Comparison of ENCODE assay signal across 17 mouse cellular contexts in genomic region chr5:53663665-53664064, GRCm38 (mm10). TPM values are rescaled to one million over a fixed set of nuclear protein-coding genes. Genes with fewer than 3 reads are reported as not detected.
"Had no signal": no experiment of that assay in that cellular context is flagged by ENCODE, and none has a peak within 500 bp of the region (broad histone marks: within the 10 kb centered on the region; RNA-seq: fewer than 3 reads in every experiment).

No protein-coding gene starts in this region.

- DNase-seq: retina, postnatal 1 day; right cerebral cortex, adult 18-20 months; right cerebral cortex, postnatal 14 days; right cerebral cortex, postnatal 25 days; right cerebral cortex, postnatal 4 days; spleen, adult 18-20 months; thymus, adult 18-20 months; thymus, adult 2 months; thymus, postnatal 14 days; thymus, postnatal 25 days; thymus, postnatal 36 days; thymus, postnatal 4 days had no signal

- H3K9me3 ChIP-seq: neural tube, embryonic 13.5 days; neural tube, embryonic 15.5 days; stomach, embryonic 15.5 days had no signal

- H3K9ac ChIP-seq: neural tube, embryonic 13.5 days; neural tube, embryonic 15.5 days; stomach, embryonic 15.5 days had no signal

- H3K4me1 ChIP-seq: neural tube, embryonic 13.5 days; neural tube, embryonic 15.5 days; stomach, embryonic 15.5 days had no signal

- H3K36me3 ChIP-seq: neural tube, embryonic 13.5 days; neural tube, embryonic 15.5 days; stomach, embryonic 15.5 days had no signal

- H3K27ac ChIP-seq: neural tube, embryonic 13.5 days; neural tube, embryonic 15.5 days; stomach, embryonic 15.5 days; stomach, postnatal 0 days had no signal

- H3K4me2 ChIP-seq: neural tube, embryonic 13.5 days; neural tube, embryonic 15.5 days; stomach, embryonic 15.5 days had no signal

- H3K27me3 ChIP-seq: neural tube, embryonic 13.5 days; neural tube, embryonic 15.5 days; stomach, embryonic 15.5 days had no signal

- H3K4me3 ChIP-seq: neural tube, embryonic 13.5 days; neural tube, embryonic 15.5 days; stomach, embryonic 15.5 days had no signal

RNA-seq across cellular contexts. Expression of gene Cckar, which starts 43.8 kb away (rescaled TPM):
- polyA plus RNA-seq: thymus, postnatal 0 days had no signal
